Mouse (Mus musculus) retina, embryonic 14.5 days (tissue): ENCODE results near the gene Olfr736.

ENCODE experiments used
- DNase-seq: peaks from one replicate; pipeline ENCODE4 v3.0.0-alpha.2; 2015; ENCODE audit warnings: low spot score

Olfr736 gene

DNA sequence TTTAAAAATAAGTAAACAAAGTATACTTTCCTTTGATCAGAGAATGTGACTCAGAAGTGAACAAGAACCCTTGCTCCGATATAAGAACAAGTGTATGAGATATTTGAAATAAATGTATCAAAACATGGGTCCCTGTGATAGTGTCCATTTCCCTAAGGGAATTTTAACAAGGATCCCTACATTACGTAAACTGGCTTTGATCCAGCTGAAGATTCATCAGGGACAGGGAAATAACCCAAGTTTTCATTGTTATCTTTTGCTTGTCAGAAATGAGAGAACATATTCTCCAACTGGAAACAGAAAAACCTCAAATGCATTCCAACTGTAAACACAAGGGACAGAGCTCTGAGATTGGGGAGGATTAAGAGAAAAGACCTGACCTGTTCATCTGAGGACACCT lies at the start of gene Olfr736:
TSS of gene Olfr736 (plus strand) at position 301 of the 400 bp plus-strand sequence.
- DNase-seq = no peak

DNA sequence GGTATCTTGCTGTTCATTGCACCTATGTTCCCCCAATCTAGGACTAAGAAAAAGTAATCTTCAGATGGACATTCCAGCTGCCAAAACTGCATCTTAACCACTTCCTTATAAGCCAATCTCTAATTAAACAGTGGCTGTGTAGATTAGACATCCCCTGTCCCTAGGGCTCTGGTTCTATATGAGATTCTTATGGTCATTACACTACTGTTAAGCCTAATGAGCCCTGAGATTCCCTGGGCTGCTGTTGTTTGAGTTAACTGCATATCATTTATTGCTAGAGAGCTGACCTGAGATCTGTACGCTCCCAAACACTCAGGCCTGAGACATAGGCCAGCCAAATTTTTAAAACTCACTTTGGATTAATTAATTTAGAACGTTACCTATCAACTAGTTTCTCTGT lies 32.2 kb upstream of the Olfr736 start, which contains the start of gene Olfr735:
TSS of gene Olfr735 (minus strand) at position 77 of the 400 bp plus-strand sequence.
- no peak for DNase-seq

DNA sequence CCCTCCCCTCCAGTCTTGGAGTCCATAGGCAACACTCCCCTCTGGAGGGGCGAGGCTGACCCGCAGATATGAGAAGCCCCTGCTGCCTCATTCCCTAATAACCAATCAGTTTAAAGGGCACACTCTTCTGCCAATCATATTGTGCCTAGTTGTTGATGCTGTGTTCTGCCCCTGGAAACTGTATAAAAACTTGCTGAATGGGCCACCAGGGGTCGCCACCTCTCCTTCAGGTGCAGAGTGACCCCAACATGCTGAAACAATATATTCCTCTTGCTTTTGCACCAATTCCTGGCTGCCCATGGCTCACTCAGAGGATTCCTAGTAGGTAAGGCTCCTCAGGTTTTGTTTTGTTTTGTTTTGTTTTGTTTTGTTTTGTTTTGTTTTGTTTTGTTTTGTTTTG lies 28.5 kb upstream of the Olfr736 start:
- peak; percentile 5 for DNase-seq

DNA sequence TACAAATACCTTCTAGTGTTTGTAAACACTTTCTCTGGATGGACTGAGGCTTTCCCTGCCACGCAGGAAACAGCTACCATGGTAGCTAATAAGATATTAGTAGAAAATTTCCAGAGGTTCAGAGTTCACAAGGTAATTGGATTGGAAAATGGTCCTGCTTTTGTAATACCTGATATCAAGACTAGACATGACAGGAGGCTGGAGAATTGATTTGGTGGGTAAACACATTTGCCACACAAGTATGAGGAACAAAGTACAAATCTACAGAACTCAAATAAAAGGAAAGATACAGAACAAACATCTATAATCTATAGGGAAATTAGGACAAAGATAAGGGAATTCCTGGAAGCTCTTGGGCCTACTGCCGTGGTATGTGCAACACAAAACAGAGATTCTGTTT lies 24.2 kb upstream of the Olfr736 start:
- DNase-seq = no peak

DNA sequence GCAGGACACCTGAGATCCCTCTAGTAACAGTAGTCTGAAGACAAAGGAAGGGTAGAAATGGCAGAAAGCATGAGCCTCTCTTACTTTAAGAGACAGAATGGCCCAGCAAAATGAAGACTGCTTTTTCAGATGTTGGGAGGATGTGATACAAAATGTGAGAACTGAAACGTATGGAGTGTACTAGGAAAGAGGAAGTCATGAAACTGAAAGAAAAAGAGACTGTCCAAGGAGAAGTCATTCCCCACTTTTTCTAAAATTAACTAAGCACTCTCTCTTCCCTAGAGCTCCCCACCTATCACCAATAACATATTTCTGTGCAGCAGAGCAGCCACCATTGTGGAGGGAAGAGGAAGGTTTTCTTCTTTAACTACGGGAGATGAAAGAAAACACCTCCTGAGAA lies 23.4 kb upstream of the Olfr736 start, which contains the start of gene Tlr11:
TSS of gene Tlr11 (plus strand) at position 322 of the 400 bp plus-strand sequence.
- no peak for DNase-seq

DNA sequence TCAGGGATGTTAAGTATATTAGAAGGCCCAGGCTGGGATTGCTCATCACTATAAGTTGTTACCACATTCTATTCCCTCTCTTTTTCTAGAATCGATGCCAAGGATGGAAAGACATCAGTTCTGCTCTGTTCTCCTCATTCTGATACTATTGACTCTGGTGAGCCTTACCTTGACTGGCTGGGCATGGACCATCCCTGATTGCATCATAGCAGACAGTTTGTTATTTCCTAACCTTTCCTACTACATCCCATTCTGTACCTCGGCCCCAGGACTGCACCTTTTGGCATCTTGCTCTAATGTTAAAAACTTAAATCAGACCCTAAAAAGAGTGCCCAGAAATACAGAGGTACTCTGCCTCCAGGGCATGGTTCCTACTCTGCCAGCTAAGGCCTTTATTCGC lies 20.5 kb upstream of the Olfr736 start:
- DNase-seq = no peak

DNA sequence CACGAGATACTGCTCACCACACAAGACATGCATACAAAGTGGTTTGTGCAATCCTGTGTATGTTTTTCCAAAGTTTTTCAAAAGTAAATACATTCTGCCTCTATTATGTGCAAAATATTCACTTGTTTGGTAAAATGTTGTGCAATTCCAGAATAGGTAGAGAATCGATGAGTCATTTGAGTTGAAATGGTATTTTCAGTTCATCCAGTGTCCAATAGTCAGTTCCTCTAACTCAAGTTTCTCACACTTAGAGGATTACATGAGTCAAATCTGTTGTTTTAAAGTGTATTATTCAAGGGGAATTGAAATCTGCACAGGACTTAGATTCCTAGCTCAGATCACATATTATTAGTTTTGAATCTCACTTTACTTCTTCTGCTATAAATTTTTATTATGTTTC lies 17.4 kb upstream of the Olfr736 start:
- DNase-seq = no peak

DNA sequence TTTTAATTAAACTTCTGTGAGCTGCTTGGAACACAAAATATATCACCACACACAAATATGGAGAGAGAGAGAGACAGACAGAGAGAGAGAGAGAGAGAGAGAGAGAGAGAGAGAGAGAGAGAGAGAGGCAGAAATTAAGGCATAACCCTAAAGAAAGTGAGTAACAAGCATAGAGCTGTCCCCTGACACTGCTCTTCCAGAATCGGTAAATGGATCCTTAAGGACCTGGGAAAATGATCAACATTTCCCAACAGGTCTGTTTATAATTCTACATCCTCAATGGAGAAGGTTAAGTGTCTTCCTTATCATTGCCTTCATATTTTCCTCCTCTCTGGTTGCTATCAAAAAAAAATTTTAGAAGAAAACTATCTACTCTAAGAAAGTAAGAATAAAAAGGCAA lies 26.3 kb downstream of the Olfr736 start, which contains the start of gene Olfr738:
TSS of gene Olfr738 (plus strand) at position 301 of the 400 bp plus-strand sequence.
- no peak for DNase-seq

DNA sequence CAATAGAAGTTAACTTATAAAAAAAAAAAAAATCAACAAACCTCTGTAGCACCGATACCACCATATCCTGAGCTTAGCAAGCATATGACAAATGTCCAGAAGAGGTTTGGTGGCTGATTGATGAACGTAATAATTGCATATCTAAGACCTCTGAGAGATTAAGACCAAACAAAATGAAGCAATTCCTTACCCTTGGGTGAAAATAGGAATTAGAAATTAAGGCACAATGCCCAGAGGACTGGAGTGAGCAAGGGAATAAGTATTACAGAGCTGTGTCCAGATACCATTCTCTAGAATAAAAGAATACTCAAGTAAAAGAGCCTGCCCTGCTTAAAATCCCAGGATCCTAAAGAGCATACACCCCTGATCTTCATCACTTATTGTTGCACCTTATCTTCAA lies 37.4 kb downstream of the Olfr736 start, which contains the start of gene Olfr739:
TSS of gene Olfr739 (plus strand) at position 301 of the 400 bp plus-strand sequence.
- DNase-seq = no peak
